Mouse (Mus musculus) midbrain, postnatal 0 days (tissue): Measurements from ENCODE around the gene Jak1. TPM values are rescaled to one million over a fixed set of nuclear protein-coding genes. Genes with fewer than 3 reads are reported as not detected.

Experiments used
- ATAC-seq: fragments of 200-750 bp; cut with Nextera tagmentation; 2 replicates; pipeline ENCODE4 v1.8.0; 2017; ENCODE audit warnings: moderate number of reproducible peaks, mild to moderate bottlenecking, moderate TSS enrichment, moderate library complexity; ENCODE audit not compliant: low FRiP score
- DNase-seq: peaks from one replicate; pipeline ENCODE4 v3.0.0-alpha.2; 2015; ENCODE audit warnings: low spot score
- H3K27ac ChIP-seq: fragments of 300-500 bp; sonication (generic); 2 replicates; pipeline ENCODE4 v1.5.1; 2014; ENCODE audit warnings: low read depth, mild to moderate bottlenecking, low read length, mixed read lengths
- H3K27me3 ChIP-seq: fragments of 300-500 bp; sonication (generic); 2 replicates; pipeline ENCODE4 v1.6.1; 2014; ENCODE audit warnings: low read length, control low read depth, mixed read lengths; ENCODE audit not compliant: insufficient read depth
- H3K36me3 ChIP-seq: fragments of 300-500 bp; sonication (generic); 2 replicates; pipeline ENCODE4 v1.6.1; 2014; ENCODE audit warnings: low read length, control low read depth, mixed read lengths; ENCODE audit not compliant: insufficient read depth
- H3K4me1 ChIP-seq: fragments of 300-500 bp; sonication (generic); 2 replicates; pipeline ENCODE4 v1.6.1; 2014; ENCODE audit warnings: mild to moderate bottlenecking, control low read depth, antibody characterized with exemption, low read length, mixed read lengths; ENCODE audit not compliant: insufficient read depth
- H3K4me2 ChIP-seq: fragments of 300-500 bp; sonication (generic); 2 replicates; pipeline ENCODE4 v1.6.1; 2014; ENCODE audit warnings: low read depth, mild to moderate bottlenecking, low read length, mixed read lengths; ENCODE audit not compliant: poor library complexity, severe bottlenecking
- H3K4me3 ChIP-seq: fragments of 300-500 bp; sonication (generic); 2 replicates; pipeline ENCODE4 v1.5.1; 2014; ENCODE audit warnings: low read depth, mild to moderate bottlenecking, low read length, moderate library complexity
- H3K9ac ChIP-seq: fragments of 300-500 bp; sonication (generic); replicated peaks from 2 replicates; pipeline ENCODE4 v1.6.1; 2014; ENCODE audit warnings: mild to moderate bottlenecking, low read length, moderate library complexity, mixed read lengths; ENCODE audit not compliant: poor library complexity, severe bottlenecking
- H3K9me3 ChIP-seq: fragments of 300-500 bp; sonication (generic); 2 replicates; pipeline ENCODE4 v1.6.1; 2016; ENCODE audit warnings: low read length, control low read depth
- CTCF ChIP-seq: IDR thresholded peaks from 2 replicates; pipeline ENCODE4 v1.5.1; 2016; ENCODE audit warnings: antibody characterized with exemption, mild to moderate bottlenecking
- WGBS: fragments of 180-500 bp; shearing (Covaris S2); extraction: QIAGEN DNeasy Blood & Tissue Kit; methylation state at CpG from one replicate; pipeline ENCODE4 v1.1.7; 2014; 5-methylcytosine and 5-hydroxymethylcytosine counted together
- polyA plus RNA-seq: library from polyadenylated mRNA; unstranded; fragments of >200 nt; fragmentation: Nextera tagmentation; extraction: Ambion mirVana; gene quantifications from 2 replicates; pipeline ENCODE4 v1.2.1, GENCODE M21; 2015
- total RNA-seq: library from RNA; depleted of rRNA; stranded (reverse); fragments of >200 nt; gene quantifications from 2 replicates; pipeline ENCODE4 v1.2.3, GENCODE M21; 2014

Jak1 gene
- total and polyA plus RNA-seq, 2 experiments from 2014 or later: 76.1 to 91.9 TPM

DNA sequence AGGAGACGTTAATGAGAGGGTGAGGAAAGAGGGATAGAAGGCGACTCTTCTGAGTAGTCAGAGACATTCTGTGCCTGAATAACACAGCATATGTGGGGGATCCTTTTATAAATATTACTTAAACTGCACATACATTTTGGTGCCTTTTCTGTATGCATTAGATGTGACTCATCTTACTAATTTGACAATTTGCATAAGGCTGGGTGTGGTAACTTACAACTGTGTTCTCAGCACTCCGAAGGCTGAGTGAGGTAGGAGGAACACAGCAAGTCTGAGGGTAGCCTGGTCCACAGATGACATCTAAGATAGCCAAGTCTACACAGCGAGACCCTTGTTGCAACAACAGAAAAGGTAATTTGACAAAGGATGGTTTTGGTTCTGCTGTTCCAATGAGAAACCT lies 39.0 kb upstream of the Jak1 start:
- ATAC-seq (no peak), DNase-seq (no peak)
- Histone ChIP-seq H3K4me2 (no peak overlapping the region), H3K9me3 (no peaks in the 10 kb centered on the region), H3K9ac (no peak overlapping the region), H3K4me1 (no peaks in the 10 kb centered on the region), H3K36me3 (no peaks in the 10 kb centered on the region), H3K27me3 (no peaks in the 10 kb centered on the region), H3K4me3 (no peak overlapping the region), H3K27ac (no peak overlapping the region)
- no peak for TF ChIP-seq CTCF
- WGBS: 93% methylated on average over 4 of the region's 4 CpGs

DNA sequence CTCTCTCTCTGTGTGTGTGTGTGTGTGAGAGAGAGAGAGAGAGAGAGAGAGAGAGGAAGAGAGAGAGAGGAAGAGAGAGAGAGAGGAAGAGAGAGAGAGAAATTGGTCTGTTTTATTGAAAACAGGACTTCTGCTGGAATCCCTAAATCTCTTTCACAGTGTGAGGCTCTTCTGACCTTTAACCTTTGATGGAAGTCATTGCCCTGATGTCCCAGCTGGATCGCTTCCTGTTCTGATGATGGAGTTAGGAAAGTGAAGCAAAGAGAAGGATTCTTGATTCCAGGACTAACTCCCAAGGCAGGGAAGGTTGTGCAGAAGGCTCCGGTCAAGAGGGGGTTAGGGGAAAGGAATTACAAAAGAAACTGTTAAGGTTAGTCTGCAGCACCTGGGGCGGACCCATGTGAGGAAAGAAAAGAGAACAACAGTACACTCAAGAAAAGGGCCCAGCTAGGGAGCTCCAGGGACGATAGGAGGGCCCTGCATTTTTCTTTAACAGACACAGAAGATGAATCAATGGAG lies 35.4 kb upstream of the Jak1 start:
- TF ChIP-seq CTCF: no peak
- H3K9ac ChIP-seq: no peak overlapping the region
- no peak for DNase-seq
- no peak overlapping the region for H3K4me3 ChIP-seq
- WGBS: 68% methylated on average over 4 of the region's 4 CpGs
- no peaks in the 10 kb centered on the region for H3K9me3 ChIP-seq
- H3K4me1 ChIP-seq: no peaks in the 10 kb centered on the region
- no peak overlapping the region for H3K27ac ChIP-seq
- H3K4me2 ChIP-seq: no peak overlapping the region
- no peaks in the 10 kb centered on the region for H3K36me3 ChIP-seq
- H3K27me3 ChIP-seq: no peaks in the 10 kb centered on the region
- ATAC-seq: no peak

DNA sequence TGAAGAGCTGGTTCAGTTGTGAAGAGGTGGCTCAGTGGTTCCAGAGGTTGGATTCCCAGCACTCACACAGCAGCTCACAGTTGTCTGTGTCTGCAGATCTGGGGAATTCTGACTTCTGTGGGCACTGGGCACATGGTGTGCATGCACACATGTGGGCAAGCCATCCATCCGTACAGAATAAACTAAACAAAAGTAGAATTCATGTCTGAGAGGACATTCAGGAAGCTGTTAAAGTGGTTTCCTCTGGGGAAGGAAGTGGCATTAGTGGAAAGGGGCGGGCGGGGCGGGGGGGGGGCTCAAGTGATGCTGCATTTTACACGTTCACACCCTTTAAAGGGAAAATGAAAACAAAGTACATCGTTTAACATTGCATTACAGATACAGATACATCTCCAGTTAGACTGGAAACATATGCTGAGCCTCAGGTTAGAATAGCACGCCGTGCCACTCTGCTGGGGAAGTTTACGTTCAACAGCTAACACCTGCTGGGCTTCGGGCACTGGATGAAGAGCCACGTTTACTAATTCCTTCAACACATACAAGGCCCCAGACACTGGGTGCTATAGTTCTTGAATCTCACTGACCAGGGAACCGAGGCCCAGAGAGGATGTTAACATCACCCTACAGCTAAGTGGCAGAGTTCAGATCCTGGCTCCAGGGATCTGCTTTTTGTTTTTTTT lies 33.4 kb upstream of the Jak1 start:
- ATAC-seq (no peak), DNase-seq (no peak)
- Histone ChIP-seq H3K36me3 (no peaks in the 10 kb centered on the region), H3K27ac (no peak overlapping the region), H3K4me2 (no peak overlapping the region), H3K27me3 (no peaks in the 10 kb centered on the region), H3K9me3 (no peaks in the 10 kb centered on the region), H3K4me1 (no peaks in the 10 kb centered on the region), H3K4me3 (no peak overlapping the region), H3K9ac (no peak overlapping the region)
- no peak for TF ChIP-seq CTCF
- WGBS: 80% methylated on average over 12 of the region's 12 CpGs

DNA sequence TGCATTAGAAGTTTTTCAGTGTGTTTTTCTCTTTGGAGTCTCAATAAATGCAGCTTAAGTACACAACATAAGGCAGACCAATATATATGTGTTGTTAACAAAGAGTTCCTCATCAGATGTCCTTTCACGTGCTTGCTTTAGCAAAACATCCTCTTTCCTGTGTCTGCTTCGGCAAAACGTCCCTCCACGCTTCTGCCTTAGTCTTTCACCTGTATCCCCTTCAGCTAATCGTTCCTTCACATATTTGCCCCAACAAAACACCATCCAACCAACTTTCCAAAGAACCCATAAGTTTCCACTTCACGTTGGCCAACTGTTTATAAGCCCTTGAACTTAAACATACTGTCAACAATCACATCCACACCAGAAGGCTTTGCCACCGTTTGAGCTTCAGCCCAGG lies 31.8 kb upstream of the Jak1 start:
- H3K27me3 ChIP-seq: peaks cover 3% of the 10 kb centered on the region; the same call in 1 of the 2 replicates
- no peak overlapping the region for H3K9ac ChIP-seq
- 86% methylated on average over 7 of the region's 7 CpGs for WGBS
- no peaks in the 10 kb centered on the region for H3K9me3 ChIP-seq
- no peaks in the 10 kb centered on the region for H3K36me3 ChIP-seq
- H3K4me2 ChIP-seq: no peak overlapping the region
- H3K4me3 ChIP-seq: no peak overlapping the region
- TF ChIP-seq CTCF: no peak
- no peak for ATAC-seq
- H3K27ac ChIP-seq: no peak overlapping the region
- H3K4me1 ChIP-seq: no peaks in the 10 kb centered on the region
- DNase-seq: no peak

DNA sequence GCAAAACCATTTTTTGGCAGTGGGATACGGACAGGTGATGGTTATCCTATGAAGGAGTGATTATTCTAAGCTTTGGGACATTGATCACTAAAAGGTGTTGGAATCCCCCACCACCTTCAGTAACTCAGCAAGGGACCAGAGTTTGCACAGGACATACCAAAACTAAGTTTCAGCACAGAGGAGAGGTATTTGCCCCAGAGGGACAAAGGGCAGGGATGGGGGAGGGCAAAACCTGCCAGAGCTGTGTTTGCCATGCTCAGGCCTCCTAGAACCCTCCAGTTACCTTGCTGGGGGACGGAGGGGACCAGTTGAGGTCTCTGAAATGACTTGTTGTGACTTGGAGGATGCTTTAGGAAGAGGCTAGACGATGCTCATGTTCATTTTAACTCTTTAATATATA lies 30.7 kb upstream of the Jak1 start:
- H3K4me3 ChIP-seq: no peak overlapping the region
- H3K36me3 ChIP-seq: no peaks in the 10 kb centered on the region
- 79% methylated on average over 3 of the region's 3 CpGs for WGBS
- no peak for ATAC-seq
- DNase-seq: no peak
- H3K9me3 ChIP-seq: no peaks in the 10 kb centered on the region
- H3K9ac ChIP-seq: no peak overlapping the region
- peaks cover 8% of the 10 kb centered on the region for H3K27me3 ChIP-seq
- no peak overlapping the region for H3K27ac ChIP-seq
- TF ChIP-seq CTCF: no peak
- H3K4me1 ChIP-seq: no peaks in the 10 kb centered on the region
- H3K4me2 ChIP-seq: no peak overlapping the region

DNA sequence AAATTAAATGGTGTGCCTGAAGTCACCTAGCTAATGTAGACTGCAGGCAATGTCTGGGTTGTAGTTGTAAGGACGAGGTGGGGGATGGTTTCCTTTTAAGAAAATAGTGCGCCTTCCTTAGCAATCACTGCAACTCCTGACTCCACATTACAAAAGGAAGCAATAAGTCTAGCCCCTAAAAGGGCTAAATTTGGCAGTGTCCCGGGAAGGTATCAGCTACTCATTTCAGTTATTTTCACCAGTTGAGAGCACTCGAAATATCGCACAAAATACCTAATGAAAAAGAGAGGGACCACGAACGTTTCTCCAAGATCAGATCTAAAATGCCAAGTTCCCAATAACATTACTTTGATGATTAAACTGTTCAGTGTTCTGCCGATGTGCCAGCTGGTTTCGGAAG lies 28.6 kb upstream of the Jak1 start:
- Histone ChIP-seq H3K9ac (no peak overlapping the region), H3K27me3 (peaks cover 15% of the 10 kb centered on the region), H3K4me3 (no peak overlapping the region), H3K27ac (no peak overlapping the region), H3K9me3 (no peaks in the 10 kb centered on the region), H3K36me3 (no peaks in the 10 kb centered on the region), H3K4me1 (no peaks in the 10 kb centered on the region), H3K4me2 (no peak overlapping the region)
- 63% methylated on average over 9 of the region's 9 CpGs for WGBS
- no peak for ATAC-seq
- no peak for TF ChIP-seq CTCF
- no peak for DNase-seq
